Mouse (Mus musculus): ENCODE data around the gene H2-Ab1. TPM values are rescaled to one million over a fixed set of nuclear protein-coding genes. Genes with fewer than 3 reads are reported as not detected.
"Not testable (repeated sequence)": the region's sequence is repeated elsewhere in the genome, so short reads cannot be mapped to it uniquely, and the experiment has no call there.

Gene H2-Ab1
- polyA plus RNA-seq, 1 experiment from 2014 or later = 17.1 TPM

- ATAC-seq, H3K9ac ChIP-seq: not testable (repeated sequence)
- WGBS = 97% methylated on average over 3 of the region's 7 CpGs
Observed at GRCm38 (mm10) chr17:34219801-34220200, 37.7 kb upstream of the H2-Ab1 start.

GRCm38 (mm10) chr17:34220401-34220800 lies 37.1 kb upstream of the H2-Ab1 start:
- ATAC-seq; H3K9ac ChIP-seq; H3K4me3 ChIP-seq (replicated peaks); H3K27ac ChIP-seq; H3K4me1 ChIP-seq (replicated peaks); H3K27me3 ChIP-seq (replicated peaks); H3K4me2 ChIP-seq (replicated peaks); H3K36me3 ChIP-seq; H3K9me3 ChIP-seq: not testable (repeated sequence)
- 98% methylated on average over 7 of the region's 16 CpGs for WGBS

More at GRCm38 (mm10) chr17:34219801-34220200, 37.7 kb upstream of the H2-Ab1 start:
- H3K9me3 ChIP-seq; H3K4me2 ChIP-seq (replicated peaks); H3K4me3 ChIP-seq (replicated peaks); H3K27me3 ChIP-seq (replicated peaks); H3K4me1 ChIP-seq (replicated peaks); H3K27ac ChIP-seq; H3K36me3 ChIP-seq: not testable (repeated sequence)

- H3K4me1 ChIP-seq (replicated peaks) = no peaks in the 10 kb centered on the region
- H3K27me3 ChIP-seq (replicated peaks) = no peaks in the 10 kb centered on the region
- no peak overlapping the region for H3K27ac ChIP-seq
- no peak for ATAC-seq
- no peaks in the 10 kb centered on the region for H3K36me3 ChIP-seq
- no peak overlapping the region for H3K4me3 ChIP-seq (replicated peaks)
- H3K9ac ChIP-seq = no peak overlapping the region
- 94% methylated on average over 3 of the region's 3 CpGs for WGBS
- H3K4me2 ChIP-seq (replicated peaks) = no peak overlapping the region
- 0 out of 2 replicates have a peak, but pooled peaks cover 3% of the 10 kb centered on the region for H3K9me3 ChIP-seq
Observed at GRCm38 (mm10) chr17:34224816-34225215, 32.7 kb upstream of the H2-Ab1 start.

GRCm38 (mm10) chr17:34225426-34225825 lies 32.1 kb upstream of the H2-Ab1 start:
- Histone ChIP-seq H3K9ac (no peak overlapping the region), H3K4me1 (replicated peaks) (no peaks in the 10 kb centered on the region), H3K27ac (no peak overlapping the region), H3K9me3 (0 out of 2 replicates have a peak, but pooled peaks cover 3% of the 10 kb centered on the region), H3K27me3 (replicated peaks) (no peaks in the 10 kb centered on the region), H3K4me3 (replicated peaks) (no peak overlapping the region), H3K36me3 (no peaks in the 10 kb centered on the region), H3K4me2 (replicated peaks) (no peak overlapping the region)
- no peak for ATAC-seq
- 97% methylated on average over 8 of the region's 8 CpGs for WGBS

GRCm38 (mm10) chr17:34225911-34226310 lies 31.6 kb upstream of the H2-Ab1 start:
- not testable (repeated sequence) for H3K4me1 ChIP-seq (replicated peaks); H3K36me3 ChIP-seq; H3K9me3 ChIP-seq; H3K4me3 ChIP-seq (replicated peaks); H3K4me2 ChIP-seq (replicated peaks); H3K9ac ChIP-seq; H3K27me3 ChIP-seq (replicated peaks); ATAC-seq; H3K27ac ChIP-seq
- 96% methylated on average over 16 of the region's 23 CpGs for WGBS

GRCm38 (mm10) chr17:34230971-34231370 lies 26.5 kb upstream of the H2-Ab1 start:
- not testable (repeated sequence) for H3K9me3 ChIP-seq; ATAC-seq; H3K9ac ChIP-seq; H3K4me3 ChIP-seq (replicated peaks); H3K36me3 ChIP-seq; H3K27me3 ChIP-seq (replicated peaks); H3K4me2 ChIP-seq (replicated peaks); H3K27ac ChIP-seq; H3K4me1 ChIP-seq (replicated peaks)
- WGBS = 95% methylated on average over 9 of the region's 9 CpGs

- H3K27ac ChIP-seq; H3K27me3 ChIP-seq (replicated peaks); ATAC-seq; H3K9ac ChIP-seq; H3K4me1 ChIP-seq (replicated peaks); H3K4me2 ChIP-seq (replicated peaks); H3K36me3 ChIP-seq; H3K9me3 ChIP-seq; H3K4me3 ChIP-seq (replicated peaks): not testable (repeated sequence)
- WGBS = 91% methylated on average over 7 of the region's 7 CpGs
Observed at GRCm38 (mm10) chr17:34232021-34232420, 25.5 kb upstream of the H2-Ab1 start.

- no peak; the same call in 1 of the 2 replicates for ATAC-seq
- H3K36me3 ChIP-seq = no peaks in the 10 kb centered on the region
- WGBS = 38% methylated on average over 9 of the region's 9 CpGs
- no peak overlapping the region for H3K4me2 ChIP-seq (replicated peaks)
- H3K4me1 ChIP-seq (replicated peaks) = no peaks in the 10 kb centered on the region
- no peak overlapping the region for H3K27ac ChIP-seq
- H3K9me3 ChIP-seq = no peaks in the 10 kb centered on the region
- H3K4me3 ChIP-seq (replicated peaks) = no peak overlapping the region
- H3K27me3 ChIP-seq (replicated peaks) = no peaks in the 10 kb centered on the region
- no peak overlapping the region for H3K9ac ChIP-seq
Observed at GRCm38 (mm10) chr17:34234926-34235325, 22.6 kb upstream of the H2-Ab1 start.

- no peaks in the 10 kb centered on the region for H3K36me3 ChIP-seq
- H3K9me3 ChIP-seq = no peaks in the 10 kb centered on the region
- ATAC-seq = no peak
- H3K27ac ChIP-seq = no peak overlapping the region
- H3K27me3 ChIP-seq (replicated peaks) = no peaks in the 10 kb centered on the region
- 77% methylated on average over 5 of the region's 5 CpGs for WGBS
- H3K9ac ChIP-seq = no peak overlapping the region
- no peak overlapping the region for H3K4me2 ChIP-seq (replicated peaks)
- no peaks in the 10 kb centered on the region for H3K4me1 ChIP-seq (replicated peaks)
- no peak overlapping the region for H3K4me3 ChIP-seq (replicated peaks)
Observed at GRCm38 (mm10) chr17:34236691-34237090, 20.8 kb upstream of the H2-Ab1 start.

GRCm38 (mm10) chr17:34237741-34238140 lies 19.7 kb upstream of the H2-Ab1 start:
- 75% methylated on average over 3 of the region's 3 CpGs for WGBS
- H3K4me2 ChIP-seq (replicated peaks) = no peak overlapping the region
- H3K9ac ChIP-seq = no peak overlapping the region
- no peak overlapping the region for H3K27ac ChIP-seq
- no peaks in the 10 kb centered on the region for H3K4me1 ChIP-seq (replicated peaks)
- no peaks in the 10 kb centered on the region for H3K27me3 ChIP-seq (replicated peaks)
- ATAC-seq = no peak
- H3K4me3 ChIP-seq (replicated peaks) = no peak overlapping the region
- no peaks in the 10 kb centered on the region for H3K9me3 ChIP-seq
- H3K36me3 ChIP-seq = no peaks in the 10 kb centered on the region

- Histone ChIP-seq H3K9ac (no peak within 1 kb of the TSS), H3K4me2 (replicated peaks) (no peak within 1 kb of the TSS), H3K27me3 (replicated peaks) (no peaks in the 10 kb centered on the region), H3K4me1 (replicated peaks) (no peaks in the 10 kb centered on the region), H3K36me3 (no peaks in the 10 kb centered on the region), H3K9me3 (no peaks in the 10 kb centered on the region), H3K27ac (no peak within 1 kb of the TSS), H3K4me3 (replicated peaks) (no peak within 1 kb of the TSS)
- WGBS = 64% methylated on average over 3 of the region's 3 CpGs
- no peak for ATAC-seq
Observed at GRCm38 (mm10) chr17:34238706-34239105, 18.8 kb upstream of the H2-Ab1 start, which contains the start of gene H2-Ob. Gene H2-Ob, plus strand, starts transcription at chr17:34238903.

- Histone ChIP-seq H3K9me3 (no peaks in the 10 kb centered on the region), H3K27ac (no peak overlapping the region), H3K9ac (no peak overlapping the region), H3K4me1 (replicated peaks) (no peaks in the 10 kb centered on the region), H3K36me3 (no peaks in the 10 kb centered on the region), H3K4me3 (replicated peaks) (no peak overlapping the region), H3K27me3 (replicated peaks) (no peaks in the 10 kb centered on the region), H3K4me2 (replicated peaks) (no peak overlapping the region)
- 48% methylated on average over 10 of the region's 10 CpGs for WGBS
- ATAC-seq = no peak
Observed at GRCm38 (mm10) chr17:34239601-34240041, 17.9 kb upstream of the H2-Ab1 start.

GRCm38 (mm10) chr17:34240366-34240765 lies 17.1 kb upstream of the H2-Ab1 start:
- no peak for ATAC-seq
- Histone ChIP-seq H3K9ac (no peak overlapping the region), H3K4me3 (replicated peaks) (no peak overlapping the region), H3K4me2 (replicated peaks) (no peak overlapping the region), H3K9me3 (no peaks in the 10 kb centered on the region), H3K4me1 (replicated peaks) (no peaks in the 10 kb centered on the region), H3K36me3 (no peaks in the 10 kb centered on the region), H3K27ac (no peak overlapping the region), H3K27me3 (replicated peaks) (no peaks in the 10 kb centered on the region)
- WGBS = 63% methylated on average over 3 of the region's 3 CpGs
